Mouse (Mus musculus): ENCODE results near the gene Mapkapk5.
A peak's percentile ranks its signal among the peaks of the same experiment; 100 is the strongest.

DNA sequence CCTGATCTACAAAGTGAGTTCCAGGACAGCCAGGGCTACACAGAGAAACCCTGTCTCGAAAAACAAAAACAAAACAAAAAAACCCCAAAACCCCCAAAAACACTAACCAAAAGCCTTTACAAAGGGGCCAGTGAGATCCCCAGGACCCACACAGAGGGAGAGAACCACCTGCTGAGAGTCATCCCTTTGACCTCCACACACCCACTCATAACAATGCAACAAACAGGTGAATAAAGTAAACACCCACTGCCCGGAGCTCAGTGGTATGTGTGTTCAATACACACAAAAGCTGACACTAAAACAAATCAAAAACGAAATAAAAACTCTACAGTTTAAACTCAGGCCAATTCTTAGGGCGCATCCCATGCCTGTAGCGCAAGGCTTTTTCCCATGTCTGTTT lies 5.6 kb downstream of the Mapkapk5 start:
- TF ChIP-seq CTCF (conservative IDR thresholded peaks at IDR 0.05; ENCODE audit: low read length): no peak
- TF ChIP-seq NANOG (IDR thresholded peaks at IDR 0.05; ENCODE audit: borderline replicate concordance, low read length): 0 out of 2 replicates have a peak, but pooled peaks have one; percentile 17

Measured in E14TG2a.4 (cell line).